Mouse (Mus musculus) kidney, postnatal 10 days (tissue): ENCODE measurements around the gene Ccdc158.

Experiments
- DNase-seq: peaks from one replicate; pipeline ENCODE4 v3.0.0; 2021; ENCODE audit warnings: mixed read lengths

Ccdc158 gene

GRCm38 (mm10) chr5:92674859-92675573 is at the start of gene Ccdc158:
TSS of gene Ccdc158 (minus strand) at chr5:92675271.
- DNase-seq, result peak; percentile 92

GRCm38 (mm10) chr5:92721610-92722009 is 46.5 kb upstream of the Ccdc158 start:
- DNase-seq, result no peak

- no peak for DNase-seq
Measured at GRCm38 (mm10) chr5:92718856-92719255, 43.8 kb upstream of the Ccdc158 start.

GRCm38 (mm10) chr5:92717666-92718360 is 42.7 kb upstream of the Ccdc158 start:
- no peak for DNase-seq

- DNase-seq, result no peak
Measured at GRCm38 (mm10) chr5:92715890-92716289, 40.8 kb upstream of the Ccdc158 start.

GRCm38 (mm10) chr5:92715319-92715718 is 40.2 kb upstream of the Ccdc158 start:
- no peak for DNase-seq

GRCm38 (mm10) chr5:92714886-92715285 is 39.8 kb upstream of the Ccdc158 start:
- no peak for DNase-seq

- DNase-seq, result no peak
Measured at GRCm38 (mm10) chr5:92712621-92713395, 37.7 kb upstream of the Ccdc158 start.

- DNase-seq, result no peak
Measured at GRCm38 (mm10) chr5:92711666-92712290, 36.7 kb upstream of the Ccdc158 start.

- DNase-seq, result no peak
Measured at GRCm38 (mm10) chr5:92710779-92711178, 35.7 kb upstream of the Ccdc158 start.

GRCm38 (mm10) chr5:92707921-92708491 is 32.9 kb upstream of the Ccdc158 start:
- DNase-seq, result no peak

GRCm38 (mm10) chr5:92703671-92704070 is 28.6 kb upstream of the Ccdc158 start:
- no peak for DNase-seq

- no peak for DNase-seq
Measured at GRCm38 (mm10) chr5:92701750-92702149, 26.7 kb upstream of the Ccdc158 start.

- no peak for DNase-seq
Measured at GRCm38 (mm10) chr5:92698837-92699529, 23.9 kb upstream of the Ccdc158 start.

GRCm38 (mm10) chr5:92698131-92698836 is 23.2 kb upstream of the Ccdc158 start:
- DNase-seq, result no peak

- no peak for DNase-seq
Measured at GRCm38 (mm10) chr5:92694316-92694995, 19.4 kb upstream of the Ccdc158 start.

- no peak for DNase-seq
Measured at GRCm38 (mm10) chr5:92693744-92694143, 18.7 kb upstream of the Ccdc158 start.

- DNase-seq, result peak; percentile 53
Measured at GRCm38 (mm10) chr5:92692206-92693007, 17.3 kb upstream of the Ccdc158 start.

- DNase-seq, result no peak
Measured at GRCm38 (mm10) chr5:92688569-92688968, 13.5 kb upstream of the Ccdc158 start.

GRCm38 (mm10) chr5:92688124-92688523 is 13.1 kb upstream of the Ccdc158 start:
- no peak for DNase-seq
